Mouse (Mus musculus) stomach, postnatal 0 days (tissue): Measurements from ENCODE around the gene P2ry14.

ENCODE experiments used
- CTCF ChIP-seq: IDR thresholded peaks from 2 replicates; pipeline ENCODE4 v1.5.1; 2016; ENCODE audit warnings: antibody characterized with exemption, low read depth, mild to moderate bottlenecking, moderate library complexity
- EP300 ChIP-seq: optimal IDR thresholded peaks from 2 replicates; pipeline ENCODE3; 2016; ENCODE audit warnings: antibody characterized with exemption

- TF ChIP-seq CTCF (no peak), EP300 (no peak)
These were observed 20.2 kb downstream of the P2ry14 start for GRCm38 (mm10) chr3:59133189-59133588.
